Mouse (Mus musculus) midbrain, embryonic 16.5 days (tissue): ENCODE measurements around the gene Khdrbs2. TPM values are rescaled to one million over a fixed set of nuclear protein-coding genes. Genes with fewer than 3 reads are reported as not detected.

Source experiments
- ATAC-seq: fragments of 200-750 bp; cut with Nextera tagmentation; 2 replicates; pipeline ENCODE4 v1.8.0; 2017; ENCODE audit warnings: moderate TSS enrichment
- H3K27ac ChIP-seq: fragments of 300-500 bp; sonication (generic); 2 replicates; pipeline ENCODE4 v1.5.1; 2014; ENCODE audit warnings: mild to moderate bottlenecking, low read length, mixed read lengths
- H3K27me3 ChIP-seq: fragments of 300-500 bp; sonication (generic); 2 replicates; pipeline ENCODE4 v1.6.1; 2014; ENCODE audit warnings: low read depth, low read length, mixed read lengths; ENCODE audit not compliant: control insufficient read depth, insufficient read depth
- H3K36me3 ChIP-seq: fragments of 300-500 bp; sonication (generic); 2 replicates; pipeline ENCODE4 v1.6.1; 2014; ENCODE audit warnings: mild to moderate bottlenecking, low read length, moderate library complexity, mixed read lengths; ENCODE audit not compliant: control insufficient read depth, insufficient read depth
- H3K4me1 ChIP-seq: fragments of 300-500 bp; sonication (generic); 2 replicates; pipeline ENCODE4 v1.6.1; 2014; ENCODE audit warnings: mild to moderate bottlenecking, low read length, mixed read lengths; ENCODE audit not compliant: control insufficient read depth, insufficient read depth
- H3K4me2 ChIP-seq: fragments of 300-500 bp; sonication (generic); 2 replicates; pipeline ENCODE4 v1.6.1; 2014; ENCODE audit warnings: mild to moderate bottlenecking, low read length, mixed read lengths
- H3K4me3 ChIP-seq: fragments of 300-500 bp; sonication (generic); 2 replicates; pipeline ENCODE4 v1.5.1; 2014; ENCODE audit warnings: low read depth, mild to moderate bottlenecking, low read length, moderate library complexity, mixed read lengths
- H3K9ac ChIP-seq: fragments of 300-500 bp; sonication (generic); 2 replicates; pipeline ENCODE4 v1.6.1; 2014; ENCODE audit warnings: low read depth, low read length, mixed read lengths
- H3K9me3 ChIP-seq: fragments of 300-500 bp; sonication (generic); replicated peaks from 2 replicates; pipeline ENCODE4 v1.6.1; 2014; ENCODE audit warnings: mild to moderate bottlenecking, low read length, mixed read lengths; ENCODE audit not compliant: control insufficient read depth, poor library complexity, severe bottlenecking
- WGBS: fragments of 180-500 bp; shearing (Covaris S2); extraction: QIAGEN DNeasy Blood & Tissue Kit; methylation state at CpG from one replicate; pipeline ENCODE4 v1.1.7; 2014; 5-methylcytosine and 5-hydroxymethylcytosine counted together
- polyA plus RNA-seq: library from polyadenylated mRNA; unstranded; fragments of >200 nt; fragmentation: Nextera tagmentation; extraction: Ambion mirVana; gene quantifications from 2 replicates; pipeline ENCODE4 v1.2.1, GENCODE M21; 2015

The Khdrbs2 gene
- polyA plus RNA-seq, 1 experiment from 2014 or later, result 58.1 TPM

DNA sequence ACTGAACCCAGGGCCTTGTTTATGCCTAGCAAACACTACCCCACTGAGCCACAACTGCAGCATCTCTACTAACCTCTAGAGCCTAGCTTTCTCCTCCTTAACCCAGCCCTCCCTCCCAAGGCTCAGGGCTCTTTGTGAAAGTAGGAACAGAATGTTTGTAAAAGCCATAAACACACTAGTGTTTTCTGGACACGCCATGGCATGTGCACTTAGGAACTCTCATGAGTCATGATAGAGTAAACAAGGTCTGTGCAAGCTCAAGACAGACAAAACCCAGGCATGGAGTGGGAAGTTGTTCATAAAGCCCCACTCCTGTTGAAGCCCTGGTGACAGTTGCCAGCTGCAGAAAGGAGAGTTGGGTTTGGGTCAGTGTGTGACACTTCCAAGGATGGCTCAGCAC is 257.0 kb downstream of the Khdrbs2 start:
- WGBS, result 73% methylated on average over 1 of the region's 1 CpGs
- no peak for ATAC-seq

DNA sequence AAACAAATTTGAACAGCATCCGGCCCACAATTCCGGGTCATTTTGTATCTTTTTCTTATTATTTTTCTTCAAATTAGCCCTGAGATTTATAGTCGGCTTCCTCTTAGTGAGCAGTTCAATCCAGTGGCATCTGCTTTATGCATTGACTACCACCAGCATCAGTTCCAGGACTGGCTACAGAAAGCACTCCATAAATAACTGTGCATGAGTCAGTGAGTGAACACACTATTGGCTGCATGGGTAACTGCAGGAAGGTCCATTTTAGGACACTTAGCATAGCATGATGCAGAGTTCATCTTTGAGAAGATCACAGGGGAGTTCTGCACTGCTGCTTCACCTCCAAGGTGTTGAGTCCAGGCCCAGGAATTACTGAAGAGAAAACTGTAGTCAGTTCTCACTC is 258.0 kb downstream of the Khdrbs2 start:
- 87% methylated on average over 3 of the region's 3 CpGs for WGBS
- no peaks in the 10 kb centered on the region for H3K9me3 ChIP-seq

More for the DNA sequence above, 257.0 kb downstream of the Khdrbs2 start:
- Histone ChIP-seq H3K4me2 (no peak overlapping the region), H3K4me1 (no peaks in the 10 kb centered on the region), H3K9ac (no peak overlapping the region), H3K9me3 (no peaks in the 10 kb centered on the region), H3K27ac (no peak overlapping the region), H3K36me3 (no peaks in the 10 kb centered on the region), H3K4me3 (no peak overlapping the region), H3K27me3 (no peaks in the 10 kb centered on the region)

DNA sequence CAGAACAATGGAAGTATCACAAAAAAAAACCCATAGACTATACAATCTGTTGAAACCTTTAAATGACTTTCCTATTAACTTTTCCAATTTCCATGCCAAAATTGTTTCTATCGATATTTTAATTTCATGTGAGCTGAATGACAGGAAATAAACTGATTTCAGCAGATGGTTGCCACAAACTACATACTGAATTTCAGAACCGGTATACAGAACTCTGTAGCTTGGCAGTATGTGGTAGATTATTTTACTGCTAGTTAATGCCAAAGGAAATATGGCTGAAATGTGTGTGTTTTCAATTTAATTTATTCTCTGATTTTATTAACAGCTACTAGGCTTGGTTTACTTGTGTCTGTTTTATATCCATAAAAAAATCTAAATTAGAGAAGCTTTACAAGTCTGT is 260.6 kb downstream of the Khdrbs2 start:
- Histone ChIP-seq H3K9ac (no peak overlapping the region), H3K27me3 (no peaks in the 10 kb centered on the region), H3K27ac (no peak overlapping the region), H3K36me3 (no peaks in the 10 kb centered on the region), H3K4me2 (no peak overlapping the region), H3K4me1 (no peaks in the 10 kb centered on the region), H3K9me3 (no peaks in the 10 kb centered on the region), H3K4me3 (no peak overlapping the region)
- WGBS, result 95% methylated on average over 2 of the region's 2 CpGs
- ATAC-seq, result no peak

More for the DNA sequence above, 258.0 kb downstream of the Khdrbs2 start:
- Histone ChIP-seq H3K27me3 (no peaks in the 10 kb centered on the region), H3K4me3 (no peak overlapping the region), H3K27ac (no peak overlapping the region), H3K4me1 (no peaks in the 10 kb centered on the region), H3K9ac (no peak overlapping the region), H3K36me3 (no peaks in the 10 kb centered on the region), H3K4me2 (no peak overlapping the region)
- ATAC-seq, result no peak

GRCm38 (mm10) chr1:32443927-32444326 is 271.4 kb downstream of the Khdrbs2 start:
- Histone ChIP-seq H3K4me2 (no peak overlapping the region), H3K9me3 (no peaks in the 10 kb centered on the region), H3K4me1 (no peaks in the 10 kb centered on the region), H3K27me3 (no peaks in the 10 kb centered on the region), H3K27ac (no peak overlapping the region), H3K4me3 (no peak overlapping the region), H3K36me3 (no peaks in the 10 kb centered on the region), H3K9ac (no peak overlapping the region)
- WGBS, result 83% methylated on average over 5 of the region's 5 CpGs
- no peak for ATAC-seq

DNA sequence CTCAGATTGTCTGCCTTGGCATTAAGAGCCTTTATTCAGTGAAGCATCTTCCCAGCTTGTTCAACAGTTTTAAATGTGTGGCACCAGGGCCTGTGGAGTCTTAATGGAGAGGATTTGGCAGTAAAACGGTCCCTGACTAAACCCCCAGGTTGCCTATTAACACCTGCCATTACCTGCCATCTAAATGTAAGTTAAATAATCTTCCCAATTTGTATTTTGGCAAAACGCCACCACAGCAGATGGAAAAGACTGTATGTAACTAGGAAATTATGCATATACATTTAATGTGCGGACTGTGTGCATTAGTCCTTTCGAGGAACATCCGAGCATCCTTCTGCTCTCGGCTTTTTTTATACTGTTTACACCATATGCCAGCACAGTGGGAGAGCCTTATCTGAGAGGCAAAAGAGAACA is 290.6 kb downstream of the Khdrbs2 start:
- H3K36me3 ChIP-seq, result no peaks in the 10 kb centered on the region
- H3K27ac ChIP-seq, result no peak overlapping the region
- ATAC-seq, result no peak
- H3K9me3 ChIP-seq, result no peaks in the 10 kb centered on the region
- H3K27me3 ChIP-seq, result no peaks in the 10 kb centered on the region
- H3K4me3 ChIP-seq, result no peak overlapping the region
- no peak overlapping the region for H3K4me2 ChIP-seq
- H3K4me1 ChIP-seq, result no peaks in the 10 kb centered on the region
- no peak overlapping the region for H3K9ac ChIP-seq
- 69% methylated on average over 6 of the region's 6 CpGs for WGBS

GRCm38 (mm10) chr1:32471022-32471421 is 298.5 kb downstream of the Khdrbs2 start:
- 37% methylated on average over 2 of the region's 2 CpGs for WGBS
- Histone ChIP-seq H3K27me3 (no peaks in the 10 kb centered on the region), H3K9me3 (no peaks in the 10 kb centered on the region), H3K4me1 (peaks cover 9% of the 10 kb centered on the region), H3K27ac (peak overlapping the region; percentile 52; the same call in 1 of the 2 replicates), H3K9ac (no peak overlapping the region), H3K36me3 (no peaks in the 10 kb centered on the region), H3K4me2 (no peak overlapping the region), H3K4me3 (no peak overlapping the region)
- ATAC-seq, result peak; percentile 78

DNA sequence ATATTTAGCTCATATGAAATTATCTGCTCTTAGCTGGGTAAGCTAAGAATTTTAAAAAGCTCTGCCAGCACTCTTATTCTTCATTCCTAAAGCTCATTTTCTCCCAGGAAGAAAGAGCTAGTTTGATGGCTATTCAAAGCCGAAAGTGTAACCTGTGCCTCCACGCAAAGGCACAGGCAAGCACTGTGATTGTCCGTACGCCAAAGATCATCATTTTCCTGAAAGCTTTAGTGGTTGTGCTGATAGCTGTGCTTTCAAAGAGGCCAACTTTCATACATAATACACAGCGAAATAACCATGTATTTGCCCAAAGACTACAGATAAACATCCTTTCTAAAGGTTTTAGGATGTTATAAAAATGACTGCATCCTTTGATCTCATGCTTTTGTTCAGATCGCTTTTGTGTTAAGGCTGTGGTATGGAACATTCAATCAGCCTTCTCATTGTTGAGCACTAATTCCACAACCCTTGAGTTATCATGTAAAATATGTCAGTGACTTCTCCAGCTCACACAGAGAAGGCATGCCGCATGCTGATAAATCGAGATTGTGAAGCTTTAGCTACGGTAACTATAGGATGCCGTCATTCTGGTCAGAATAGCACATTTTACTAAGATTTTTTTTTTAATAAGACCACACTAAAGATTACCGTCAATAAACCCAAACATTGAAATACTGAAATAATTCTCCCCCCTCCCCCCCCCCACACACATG is 299.1 kb downstream of the Khdrbs2 start:
- no peaks in the 10 kb centered on the region for H3K36me3 ChIP-seq
- H3K9ac ChIP-seq, result no peak overlapping the region
- ATAC-seq, result peak; percentile 74
- H3K4me2 ChIP-seq, result peak overlapping the region; percentile 23
- no peaks in the 10 kb centered on the region for H3K27me3 ChIP-seq
- peaks cover 9% of the 10 kb centered on the region for H3K4me1 ChIP-seq
- no peaks in the 10 kb centered on the region for H3K9me3 ChIP-seq
- H3K27ac ChIP-seq, result peak overlapping the region; percentile 52; the same call in 1 of the 2 replicates
- 34% methylated on average over 11 of the region's 11 CpGs for WGBS
- H3K4me3 ChIP-seq, result no peak overlapping the region

GRCm38 (mm10) chr1:32487944-32488343 is 315.4 kb downstream of the Khdrbs2 start:
- Histone ChIP-seq H3K27me3 (no peaks in the 10 kb centered on the region), H3K9me3 (no peaks in the 10 kb centered on the region), H3K4me1 (no peaks in the 10 kb centered on the region), H3K4me3 (no peak overlapping the region), H3K36me3 (no peaks in the 10 kb centered on the region), H3K27ac (no peak overlapping the region), H3K9ac (no peak overlapping the region), H3K4me2 (no peak overlapping the region)
- ATAC-seq, result no peak
- WGBS, result 72% methylated on average over 2 of the region's 2 CpGs

DNA sequence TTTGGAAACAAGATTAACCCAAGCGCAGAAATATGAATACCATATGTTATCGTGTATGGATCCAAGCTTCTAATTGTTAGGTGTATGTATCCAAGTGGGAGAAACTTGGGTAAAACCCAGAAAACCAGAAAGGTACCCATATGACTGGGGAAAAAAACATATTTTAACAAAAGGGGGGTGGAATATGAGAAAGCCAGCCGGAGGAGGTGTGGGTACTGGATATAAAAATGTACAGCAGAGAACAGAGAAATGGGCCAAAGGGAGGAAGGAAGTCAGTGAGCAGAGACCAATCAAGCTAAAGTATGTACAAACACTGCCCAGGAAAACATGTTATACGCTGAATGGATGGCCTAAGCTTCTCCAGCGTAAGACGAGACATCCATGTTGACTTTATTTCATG is 330.9 kb downstream of the Khdrbs2 start:
- WGBS, result 93% methylated on average over 6 of the region's 6 CpGs
- Histone ChIP-seq H3K4me3 (no peak overlapping the region), H3K27ac (no peak overlapping the region), H3K9ac (no peak overlapping the region), H3K4me2 (no peak overlapping the region), H3K27me3 (no peaks in the 10 kb centered on the region), H3K9me3 (no peaks in the 10 kb centered on the region), H3K4me1 (no peaks in the 10 kb centered on the region), H3K36me3 (no peaks in the 10 kb centered on the region)
- ATAC-seq, result no peak
